Mouse (Mus musculus): ENCODE measurements around the gene Xrcc3.

Xrcc3 gene

DNA sequence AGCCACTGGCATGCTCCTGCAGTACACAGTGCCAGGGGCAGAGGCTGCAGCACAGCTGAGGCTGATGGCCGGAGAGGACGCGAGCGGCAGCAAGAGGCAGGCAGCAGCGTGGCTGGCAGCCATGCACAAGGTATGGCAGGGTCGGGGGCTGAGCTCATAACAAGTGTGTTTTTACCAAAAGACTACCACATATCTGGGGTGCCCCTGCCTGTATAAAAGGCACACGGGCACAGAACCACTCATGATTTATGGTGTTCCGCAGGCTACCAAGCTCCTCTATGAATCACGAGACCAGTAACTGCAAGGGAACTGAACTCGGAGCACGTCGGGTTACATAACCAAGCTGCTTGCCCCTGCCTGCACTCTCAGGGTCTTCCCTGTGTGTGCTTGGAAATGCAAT lies 13.9 kb upstream of the Xrcc3 start:
- POLR2A ChIA-PET: interaction anchor here in 3 of 4 experiments (0.7 to 4.3 kb wide), 7 partner anchors 10 to 96 kb away, joined by 3 to 30 read pairs (median 4); partner anchors contain the start of genes Xrcc3 (in 3 of the 3) and Zfyve21 (in 3 of the 3)
- CTCF ChIA-PET: no interaction called here

DNA sequence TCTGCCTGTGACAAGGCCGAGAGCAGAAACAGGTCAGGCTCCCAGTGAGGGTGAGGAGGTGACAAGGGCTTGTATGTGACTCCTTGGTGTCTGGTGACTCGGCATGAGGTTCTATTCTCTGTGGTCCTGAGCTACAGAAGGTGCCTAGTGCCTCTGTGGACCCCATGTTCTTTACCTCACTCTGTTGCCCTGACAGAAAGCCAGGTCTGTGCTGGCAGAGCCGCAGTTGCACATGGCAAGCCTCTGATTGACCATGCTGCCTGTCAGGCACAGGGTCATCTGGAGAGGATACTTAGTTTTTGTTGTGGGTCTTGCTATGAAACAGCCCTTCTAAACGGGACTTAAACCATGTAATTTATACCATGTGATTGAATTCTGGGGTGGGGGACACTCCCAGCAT lies 8.3 kb upstream of the Xrcc3 start:
- POLR2A ChIA-PET: interaction anchor here in 2 of 4 experiments (0.9 to 3.0 kb wide), 3 partner anchors 8 to 110 kb away, joined by 3 to 22 read pairs (median 3); partner anchors contain the start of genes Xrcc3 (in 1 of the 2) and Zfyve21 (in 1 of the 2)

GRCm38 (mm10) chr12:111820708-111821107 lies 7.0 kb upstream of the Xrcc3 start:
- POLR2A ChIA-PET: interaction anchor here in 2 of 4 experiments (0.7 to 1.4 kb wide), 4 partner anchors 11 to 21 kb away, joined by 3 read pairs; no protein-coding TSS in a partner anchor

More for the DNA sequence above, 8.3 kb upstream of the Xrcc3 start:
- CTCF ChIA-PET: no interaction called here

GRCm38 (mm10) chr12:111819936-111820335 lies 6.3 kb upstream of the Xrcc3 start:
- ChIA-PET CTCF (interaction anchor here in 1 of 4 experiments (0.6 kb wide), 1 partner anchor 735 kb away, joined by 8 read pairs; no protein-coding TSS in a partner anchor), POLR2A (interaction anchor here in 2 of 4 experiments (1.4 to 9.0 kb wide), 4 partner anchors 7 to 30 kb away, joined by 3 to 179 read pairs (median 16); no protein-coding TSS in a partner anchor)

More at GRCm38 (mm10) chr12:111820708-111821107, 7.0 kb upstream of the Xrcc3 start:
- CTCF ChIA-PET: interaction anchor here in 2 of 4 experiments (0.6 kb wide), 2 partner anchors 81 to 734 kb away, joined by 3 to 8 read pairs; no protein-coding TSS in a partner anchor

DNA sequence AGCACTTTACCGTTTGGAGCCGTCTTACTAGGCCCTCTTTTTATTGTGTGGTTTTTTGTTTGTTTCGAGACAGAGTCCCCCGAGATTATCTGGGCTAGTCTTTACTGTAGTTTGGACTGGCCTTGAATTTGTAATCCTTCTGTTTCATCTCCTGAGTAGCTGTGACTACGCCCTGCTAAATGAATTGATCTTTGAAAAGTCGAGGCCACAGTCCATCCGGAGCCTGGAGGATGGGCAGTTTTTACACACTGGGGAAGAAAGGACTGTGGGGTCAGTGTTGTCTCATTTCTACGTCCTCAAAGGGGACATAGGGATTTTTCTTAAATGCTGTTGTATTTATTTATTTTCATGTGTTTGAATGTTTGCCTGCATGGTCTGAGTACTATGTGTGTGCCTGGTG lies 4.3 kb upstream of the Xrcc3 start:
- POLR2A ChIA-PET: interaction anchor here in 3 of 4 experiments (0.7 to 9.0 kb wide), 31 partner anchors 8 to 296 kb away, joined by 3 to 179 read pairs (median 3); partner anchors contain the start of gene Klc1 (in 1 of the 3)

GRCm38 (mm10) chr12:111816967-111817366 lies 3.3 kb upstream of the Xrcc3 start:
- POLR2A ChIA-PET: interaction anchor here in 3 of 4 experiments (0.6 to 9.0 kb wide), 30 partner anchors 9 to 1113 kb away, joined by 3 to 179 read pairs (median 4); partner anchors contain the start of genes Eif5 (in 1 of the 3), Klc1 (in 1 of the 3), Tdrd9 (in 1 of the 3) and Zbtb42 (in 1 of the 3)
- CTCF ChIA-PET: interaction anchor here in 2 of 4 experiments (0.6 to 1.2 kb wide), 6 partner anchors 10 to 141 kb away, joined by 3 to 6 read pairs (median 3); no protein-coding TSS in a partner anchor

More for the DNA sequence above, 4.3 kb upstream of the Xrcc3 start:
- CTCF ChIA-PET: interaction anchor here in 2 of 4 experiments (0.6 to 1.4 kb wide), 4 partner anchors 38 to 889 kb away, joined by 3 to 10 read pairs (median 4); no protein-coding TSS in a partner anchor

GRCm38 (mm10) chr12:111816528-111816927 lies 2.9 kb upstream of the Xrcc3 start:
- ChIA-PET CTCF (interaction anchor here in 2 of 4 experiments (0.5 to 1.2 kb wide), 7 partner anchors 10 to 142 kb away, joined by 3 to 4 read pairs (median 3); no protein-coding TSS in a partner anchor), POLR2A (interaction anchor here in 3 of 4 experiments (0.6 to 9.0 kb wide), 20 partner anchors 11 to 1113 kb away, joined by 3 to 179 read pairs (median 4); partner anchors contain the start of genes Eif5 (in 1 of the 3), Klc1 (in 1 of the 3), Tdrd9 (in 1 of the 3) and Zbtb42 (in 1 of the 3))

DNA sequence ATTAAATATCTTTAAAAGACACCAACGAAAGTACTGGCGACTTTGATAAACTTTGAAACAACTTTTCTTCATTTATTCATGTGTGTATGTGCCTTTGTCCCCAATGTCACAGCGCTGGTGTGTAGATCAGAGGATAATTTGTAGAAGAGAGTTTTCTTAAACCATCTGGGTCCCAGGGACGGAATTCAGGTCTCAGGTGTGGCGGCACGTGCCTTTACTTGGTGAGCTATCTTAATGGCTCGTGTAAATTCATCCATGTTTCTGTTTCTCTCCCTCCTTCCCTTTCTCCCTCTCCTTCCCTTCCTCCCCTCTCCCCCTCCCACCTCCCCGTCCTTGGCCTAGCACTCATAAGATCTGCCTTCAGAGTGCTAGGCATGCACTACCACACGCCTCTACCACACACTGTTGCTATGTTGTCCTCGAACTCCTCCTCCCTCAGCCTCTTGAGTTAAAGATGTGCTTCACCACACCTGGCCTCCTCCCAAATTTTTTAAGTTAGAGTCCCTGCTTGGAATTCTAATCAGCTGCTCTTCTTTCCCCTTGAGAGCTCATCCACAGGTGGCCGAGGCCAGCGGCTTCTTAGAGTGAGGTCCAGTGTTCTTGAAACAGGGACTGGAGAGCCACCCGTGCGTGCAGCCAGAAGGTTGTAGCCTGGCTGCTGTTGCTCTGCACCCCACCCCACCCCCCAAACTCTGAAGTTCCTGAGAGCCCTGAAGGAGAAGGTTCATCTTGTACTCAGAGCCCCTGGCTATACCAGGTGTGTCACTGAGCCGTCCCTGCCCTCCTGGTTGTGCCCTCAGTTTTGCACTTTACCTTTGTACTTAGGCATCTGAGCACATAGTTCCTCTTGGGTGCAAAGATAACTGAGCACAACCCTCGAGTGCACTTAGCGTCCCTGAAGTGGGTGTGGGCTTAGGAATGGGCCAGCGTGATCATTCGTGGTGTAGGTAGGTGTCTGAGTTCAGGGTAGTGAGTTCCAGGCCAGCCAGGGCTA lies 1.4 kb upstream of the Xrcc3 start:
- ChIA-PET CTCF (interaction anchor here in 1 of 4 experiments (1.0 to 1.1 kb wide), 2 partner anchors 80 to 186 kb away, joined by 3 to 5 read pairs; no protein-coding TSS in a partner anchor), POLR2A (interaction anchor here (0.6 to 9.0 kb wide), 30 partner anchors 9 to 764 kb away, joined by 3 to 179 read pairs (median 5); partner anchors contain the start of gene Klc1 (in 1 of the 4))

DNA sequence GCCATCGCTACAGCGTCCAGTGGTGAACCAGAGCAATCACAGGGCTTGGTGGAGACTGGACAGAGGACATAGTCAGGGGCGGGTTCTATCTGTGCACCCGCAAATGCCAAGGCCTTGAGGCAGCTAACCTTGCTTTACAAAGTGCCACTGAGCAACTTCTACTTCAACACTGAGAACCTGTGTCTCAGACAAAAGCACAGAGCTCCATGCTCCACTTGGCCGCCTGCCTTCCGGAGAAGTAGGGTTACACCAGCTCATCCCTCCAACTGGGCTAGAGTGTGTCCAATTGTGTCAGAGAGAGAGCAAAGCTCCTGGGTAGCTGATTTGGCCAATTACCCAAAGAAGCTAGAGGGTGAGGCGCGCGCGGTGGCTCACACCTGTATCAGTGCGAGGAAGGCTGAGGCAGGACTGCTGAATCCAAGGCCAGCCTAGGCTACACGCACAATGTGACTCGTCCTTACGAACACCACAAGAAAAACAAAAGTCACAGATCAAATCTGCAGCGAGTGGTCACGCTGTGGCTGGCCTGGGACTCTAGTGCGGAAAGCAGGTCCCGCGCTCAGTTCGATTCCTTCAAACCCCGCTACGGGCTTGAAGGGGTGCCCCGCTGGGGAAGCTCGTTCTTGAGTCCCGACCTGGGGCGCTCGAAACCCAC lies 435 bp downstream of the Xrcc3 start:
- ChIA-PET POLR2A (interaction anchor here (0.5 to 9.0 kb wide), 68 partner anchors 7 to 740 kb away, joined by 3 to 179 read pairs (median 4); partner anchors contain the start of genes Eif5 (in 2 of the 4), Ckb (in 1 of the 4), Mark3 (in 1 of the 4) and Trmt61a (in 1 of the 4)), CTCF (interaction anchor here (0.5 to 1.3 kb wide), 12 partner anchors 9 to 1116 kb away, joined by 3 to 9 read pairs (median 4); partner anchors contain the start of gene Kif26a (in 1 of the 4))

GRCm38 (mm10) chr12:111812611-111813010 lies 1.1 kb downstream of the Xrcc3 start:
- ChIA-PET POLR2A (interaction anchor here in 3 of 4 experiments (0.5 to 9.0 kb wide), 27 partner anchors 10 to 741 kb away, joined by 3 to 179 read pairs (median 5); partner anchors contain the start of gene Eif5 (in 1 of the 3)), CTCF (interaction anchor here in 2 of 4 experiments (1.0 to 1.3 kb wide), 2 partner anchors 8 to 74 kb away, joined by 3 to 4 read pairs; no protein-coding TSS in a partner anchor)

DNA sequence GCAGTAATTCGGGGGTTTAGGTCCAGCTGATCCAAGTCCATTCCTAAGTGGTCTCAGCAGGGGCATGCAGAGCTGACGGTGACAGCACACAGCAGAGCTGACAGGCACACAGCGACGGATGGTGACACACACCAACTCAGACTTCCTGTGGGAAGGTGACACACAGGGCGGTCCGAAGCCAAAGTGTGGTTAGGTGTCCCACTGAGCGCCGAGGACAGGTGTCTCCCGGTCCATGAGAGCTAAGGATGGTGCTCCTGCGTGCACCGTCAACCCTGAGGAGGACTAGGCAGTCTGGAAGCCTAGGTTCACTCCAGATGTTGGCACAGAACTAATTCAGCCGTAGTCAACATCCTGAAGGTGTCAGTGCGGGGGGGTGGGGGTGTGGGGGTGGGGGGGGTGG lies 1.6 kb downstream of the Xrcc3 start:
- POLR2A ChIA-PET: interaction anchor here in 3 of 4 experiments (0.7 to 9.0 kb wide), 11 partner anchors 11 to 741 kb away, joined by 3 to 179 read pairs (median 4); partner anchors contain the start of gene Eif5 (in 1 of the 3)
- CTCF ChIA-PET: interaction anchor here in 1 of 4 experiments (0.6 kb wide), 1 partner anchor 371 kb away, joined by 3 read pairs; no protein-coding TSS in a partner anchor

- CTCF ChIA-PET: interaction anchor here in 1 of 4 experiments (0.6 to 0.9 kb wide), 3 partner anchors 77 to 304 kb away, joined by 3 read pairs; no protein-coding TSS in a partner anchor
- POLR2A ChIA-PET: interaction anchor here in 3 of 4 experiments (0.5 to 3.5 kb wide), 19 partner anchors 9 to 205 kb away, joined by 3 to 27 read pairs (median 3); partner anchors contain the start of gene Ckb (in 1 of the 3)
Measured at GRCm38 (mm10) chr12:111809762-111810161, 3.9 kb downstream of the Xrcc3 start.

DNA sequence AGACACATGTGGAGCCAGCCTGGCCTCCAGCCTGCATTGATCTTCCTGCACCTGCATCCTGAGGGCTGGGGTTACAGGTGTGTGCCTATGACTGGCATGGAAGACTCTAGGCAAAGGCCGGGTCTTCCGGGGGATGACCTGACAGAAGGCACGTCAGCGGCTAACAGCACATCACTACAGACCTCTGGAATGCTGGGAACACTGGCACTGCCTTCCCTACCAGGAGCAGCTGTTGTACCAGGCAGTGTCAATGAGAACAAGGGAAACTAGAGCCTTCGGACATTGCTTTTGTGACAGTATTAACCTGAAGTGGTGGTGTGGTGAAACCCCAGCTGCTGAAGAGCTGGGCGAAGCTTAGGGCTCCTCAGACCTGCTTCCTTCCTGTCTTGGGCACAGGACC lies 4.9 kb downstream of the Xrcc3 start:
- POLR2A ChIA-PET: interaction anchor here in 3 of 4 experiments (1.1 to 3.5 kb wide), 12 partner anchors 9 to 142 kb away, joined by 3 to 27 read pairs (median 4); partner anchors contain the start of gene Ckb (in 1 of the 3)
- CTCF ChIA-PET: interaction anchor here in 1 of 4 experiments (0.9 kb wide), 1 partner anchor 76 kb away, joined by 3 read pairs; no protein-coding TSS in a partner anchor

DNA sequence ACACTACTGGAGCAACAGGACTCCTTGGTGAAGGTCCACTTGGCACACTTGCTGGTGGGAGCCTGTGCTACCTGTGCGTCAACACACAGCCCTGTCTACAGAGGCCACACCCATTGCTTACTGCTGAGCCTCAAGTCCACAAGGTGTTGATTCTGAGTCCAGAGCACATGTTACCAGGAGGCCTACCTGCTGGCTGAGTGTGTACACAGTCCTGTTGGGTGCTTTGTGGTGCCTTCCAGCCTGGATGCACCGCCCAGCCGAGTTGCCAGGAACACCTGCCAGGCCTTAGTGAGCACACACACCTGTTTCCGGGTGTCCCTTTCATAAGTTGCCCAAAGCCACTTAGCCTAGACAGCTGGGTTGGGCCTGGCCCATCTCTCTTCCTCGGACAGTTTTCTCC lies 10.1 kb downstream of the Xrcc3 start:
- ChIA-PET POLR2A (interaction anchor here in 2 of 4 experiments (1.3 to 14.5 kb wide), 8 partner anchors 9 to 132 kb away, joined by 3 to 179 read pairs (median 8); partner anchors contain the start of genes Xrcc3 (in 2 of the 2), Zfyve21 (in 2 of the 2) and Ckb (in 1 of the 2)), CTCF (no interaction called here)

- CTCF ChIA-PET: interaction anchor here in 2 of 4 experiments (0.6 to 1.4 kb wide), 4 partner anchors 21 to 87 kb away, joined by 3 to 6 read pairs (median 4); no protein-coding TSS in a partner anchor
- POLR2A ChIA-PET: interaction anchor here in 3 of 4 experiments (0.7 to 14.5 kb wide), 17 partner anchors 8 to 208 kb away, joined by 3 to 179 read pairs (median 4); partner anchors contain the start of genes Xrcc3 (in 3 of the 3) and Zfyve21 (in 3 of the 3)
Measured at GRCm38 (mm10) chr12:111800459-111801183, 13.1 kb downstream of the Xrcc3 start.

DNA sequence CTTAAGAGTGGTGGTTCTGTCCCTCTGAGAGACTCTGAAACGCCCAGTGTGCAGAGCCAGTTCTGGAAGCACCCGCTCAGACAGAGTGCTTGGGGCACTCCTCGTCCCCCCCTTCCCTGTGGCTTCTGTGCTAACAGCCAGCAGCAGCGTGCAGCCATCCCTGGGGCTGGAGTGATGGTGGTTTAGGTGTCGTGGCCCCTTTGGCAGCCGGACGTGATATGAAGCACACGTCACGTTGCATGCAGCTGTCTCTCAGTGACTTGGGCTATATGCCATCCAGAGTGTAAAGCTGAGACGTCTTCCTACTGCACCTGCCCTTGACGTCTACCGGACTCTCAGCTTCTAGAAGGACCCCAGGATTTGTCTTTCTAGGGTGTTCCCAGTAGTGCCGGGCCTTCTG lies 15.2 kb downstream of the Xrcc3 start:
- ChIA-PET POLR2A (interaction anchor here in 2 of 4 experiments (1.0 to 14.5 kb wide), 9 partner anchors 9 to 126 kb away, joined by 4 to 179 read pairs (median 10); partner anchors contain the start of genes Xrcc3 (in 2 of the 2), Zfyve21 (in 2 of the 2) and Ckb (in 1 of the 2)), CTCF (no interaction called here)

All from embryonic stem cell, embryonic (primary cell).